Mouse (Mus musculus) CH12.LX (cell line): ENCODE data around the gene Lrrc61. TPM values are rescaled to one million over a fixed set of nuclear protein-coding genes. Genes with fewer than 3 reads are reported as not detected.
A peak's percentile ranks its signal among the peaks of the same experiment; 100 is the strongest.

Experiments used
- DNase-seq: peaks from one replicate; pipeline ENCODE4 v3.0.0-alpha.2; 2013; ENCODE audit errors: extremely low read depth
- H3K27ac ChIP-seq: 2 replicates; pipeline ENCODE4 v1.5.1; 2012; ENCODE audit warnings: low read depth, mild to moderate bottlenecking, control low read depth, moderate library complexity; ENCODE audit not compliant: insufficient read depth
- H3K27me3 ChIP-seq: replicated peaks from 2 replicates; pipeline ENCODE3; 2012; ENCODE audit warnings: inconsistent platforms
- H3K36me3 ChIP-seq, 2 experiments: replicated peaks in 1 of 2; 2 replicates each; pipeline versions ENCODE3 to v1.6.1; 2012; ENCODE audit warnings: inconsistent platforms in 1 of 2, low read length in 1 of 2, mild to moderate bottlenecking in 1 of 2, mixed read lengths in 1 of 2, moderate library complexity in 1 of 2; ENCODE audit not compliant: control insufficient read depth in 1 of 2, insufficient read depth in 1 of 2
- H3K4me1 ChIP-seq, 2 experiments: 2 replicates each; pipeline ENCODE4 v1.6.1; 2012; ENCODE audit warnings: inconsistent platforms in 1 of 2, moderate library complexity in 1 of 2; ENCODE audit not compliant: insufficient read depth in 2 of 2, control insufficient read depth in 1 of 2
- H3K4me2 ChIP-seq: 2 replicates; pipeline ENCODE4 v1.6.1; 2012; ENCODE audit warnings: low read depth, mild to moderate bottlenecking, control low read depth; ENCODE audit not compliant: poor library complexity, insufficient read depth, severe bottlenecking
- H3K4me3 ChIP-seq, 3 experiments: fragments of 150-350 bp in 1 of 3; sonication (generic) in 1 of 3; replicated peaks in 1 of 3; 2 replicates each; pipeline versions ENCODE3 to v1.5.1; 2011 to 2012; ENCODE audit warnings: low read depth in 2 of 3, low read length in 2 of 3, mild to moderate bottlenecking in 2 of 3, moderate library complexity in 2 of 3, control low read depth in 1 of 3, improper control_type of control experiment in 1 of 3, inconsistent platforms in 1 of 3, mixed read lengths in 1 of 3; ENCODE audit not compliant: poor library complexity in 1 of 3
- H3K79me2 ChIP-seq: replicated peaks from 2 replicates; pipeline ENCODE4 v1.6.1; 2012; ENCODE audit warnings: mild to moderate bottlenecking, moderate library complexity; ENCODE audit not compliant: control insufficient read depth, poor library complexity, insufficient read depth, severe bottlenecking; ENCODE audit errors: extremely low read depth
- H3K9ac ChIP-seq: 2 replicates; pipeline ENCODE4 v1.6.1; 2012; ENCODE audit warnings: low read depth, mild to moderate bottlenecking, control low read depth, moderate library complexity; ENCODE audit not compliant: insufficient read depth
- H3K9me3 ChIP-seq: replicated peaks from 2 replicates; pipeline ENCODE3; 2012; ENCODE audit warnings: low read length, inconsistent platforms, mixed read lengths
- CTCF ChIP-seq, 2 experiments: IDR thresholded peaks in 1 of 2; conservative IDR thresholded peaks in 1 of 2; 2 replicates each; pipeline ENCODE4 v1.5.1; 2011 to 2012; ENCODE audit warnings: low read depth in 2 of 2, low read length in 2 of 2, improper control_type of control experiment in 1 of 2, inconsistent platforms in 1 of 2, mild to moderate bottlenecking in 1 of 2, moderate library complexity in 1 of 2
- ELF1 ChIP-seq: IDR thresholded peaks from 2 replicates; pipeline ENCODE4 v1.6.1; 2014; ENCODE audit warnings: low read depth, mild to moderate bottlenecking, inconsistent platforms, low read length, improper control_type of control experiment
- GABPA ChIP-seq: IDR thresholded peaks from 2 replicates; pipeline ENCODE4 v1.6.1; 2012; ENCODE audit warnings: low read depth, low read length, improper control_type of control experiment, inconsistent platforms; ENCODE audit not compliant: insufficient replicate concordance
- KAT2A ChIP-seq: IDR thresholded peaks from 2 replicates; pipeline ENCODE4 v1.6.1; 2012; ENCODE audit warnings: low read length, improper control_type of control experiment, inconsistent platforms; ENCODE audit not compliant: insufficient replicate concordance
- MAZ ChIP-seq: IDR thresholded peaks from 2 replicates; pipeline ENCODE4 v1.6.1; 2012; ENCODE audit warnings: low read depth, mild to moderate bottlenecking, inconsistent platforms, low read length, improper control_type of control experiment, moderate library complexity
- MYC ChIP-seq: IDR thresholded peaks from 2 replicates; pipeline ENCODE4 v1.6.1; 2011; ENCODE audit warnings: low read depth, mild to moderate bottlenecking, improper control_type of control experiment, low read length
- NRF1 ChIP-seq: IDR thresholded peaks from 2 replicates; pipeline ENCODE4 v1.6.1; 2014; ENCODE audit warnings: low read depth, mild to moderate bottlenecking, inconsistent platforms, low read length, improper control_type of control experiment, moderate library complexity
- POLR2AphosphoS2 ChIP-seq: IDR thresholded peaks from 2 replicates; pipeline ENCODE4 v1.6.1; 2011; ENCODE audit warnings: low read depth, low read length, improper control_type of control experiment
- RAD21 ChIP-seq: IDR thresholded peaks from 2 replicates; pipeline ENCODE4 v1.6.1; 2011; ENCODE audit warnings: low read depth, mild to moderate bottlenecking, low read length, improper control_type of control experiment, moderate library complexity
- SIN3A ChIP-seq: IDR thresholded peaks from 2 replicates; pipeline ENCODE4 v1.6.1; 2012; ENCODE audit warnings: low read length, improper control_type of control experiment, inconsistent platforms
- TCF12 ChIP-seq: IDR thresholded peaks from 2 replicates; pipeline ENCODE4 v1.6.1; 2014; ENCODE audit warnings: low read depth, mild to moderate bottlenecking, inconsistent platforms, low read length, improper control_type of control experiment
- ZC3H11A ChIP-seq: IDR thresholded peaks from 2 replicates; pipeline ENCODE4 v1.6.1; 2012; ENCODE audit warnings: low read depth, mild to moderate bottlenecking, inconsistent platforms, low read length, improper control_type of control experiment
- ZMIZ1 ChIP-seq: IDR thresholded peaks from 2 replicates; pipeline ENCODE4 v1.6.1; 2012; ENCODE audit warnings: low read depth, mild to moderate bottlenecking, inconsistent platforms, low read length, improper control_type of control experiment
- ZNF384 ChIP-seq: IDR thresholded peaks from 2 replicates; pipeline ENCODE4 v1.6.1; 2012; ENCODE audit warnings: low read depth, low read length, improper control_type of control experiment, inconsistent platforms
- dilution Hi-C: fragments of 300-500 bp; cut with MboI; formaldehyde crosslinking; loops from 2 replicates; pipeline ENCODE4 v1.14.3; 2020; ENCODE audit warnings: low sequenced_read_pairs; ENCODE audit not compliant: extremely low pct_unique_long_range_greater_than_20kb, extremely low pct_ligation_motif_present
- in situ Hi-C: fragments of 300-500 bp; cut with MboI; formaldehyde crosslinking; loops from 3 replicates; pipeline ENCODE4 v1.14.3; 2019; ENCODE audit warnings: low sequenced_read_pairs, low pct_ligation_motif_present, low pct_unique_long_range_greater_than_20kb, mixed read lengths
- polyA plus RNA-seq: library from polyadenylated mRNA; unstranded; fragments of >175 nt; gene quantifications from 2 replicates; pipeline ENCODE4 v1.2.1, GENCODE M21; 2012; ENCODE audit warnings: low read depth; ENCODE audit not compliant: insufficient read length
- total RNA-seq, 2 experiments: library from RNA; depleted of rRNA; stranded (reverse); fragments of 300-350 nt in 1 of 2; fragments of >200 nt in 1 of 2; gene quantifications; 2 replicates each; pipeline ENCODE4 v1.2.3; 2012 to 2014

Lrrc61 gene
- total and polyA plus RNA-seq, 3 experiments: 5.6 to 14.2 (median 13.7) TPM

DNA sequence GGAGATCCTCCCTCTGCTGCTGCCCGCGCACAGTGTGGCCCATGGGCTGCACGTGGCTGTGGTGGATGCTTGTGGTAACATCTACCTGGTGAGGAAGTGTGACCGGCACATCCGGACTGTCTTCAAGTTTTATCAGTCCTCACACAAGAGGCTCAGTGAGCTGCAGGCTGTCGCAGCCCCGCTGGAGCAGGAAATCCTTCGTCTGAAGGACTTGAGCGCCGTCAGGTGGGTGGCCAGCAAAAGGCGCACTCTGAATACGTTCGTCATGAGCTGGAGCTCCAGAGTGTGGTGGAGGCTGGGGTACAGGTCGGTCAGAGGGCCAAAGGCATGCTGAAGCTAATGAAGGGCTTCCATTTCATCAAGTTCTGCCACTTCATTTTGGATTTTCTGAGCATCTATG lies 25.3 kb upstream of the Lrrc61 start:
- TF ChIP-seq TCF12: no peak
- no peak for TF ChIP-seq POLR2AphosphoS2
- no peak for TF ChIP-seq ZC3H11A
- TF ChIP-seq ELF1: no peak
- peak; percentile 21 for TF ChIP-seq RAD21
- TF ChIP-seq ZMIZ1: no peak
- no peak for TF ChIP-seq MYC
- TF ChIP-seq MAZ: no peak
- TF ChIP-seq GABPA: no peak
- TF ChIP-seq KAT2A: no peak
- no peak for TF ChIP-seq SIN3A
- peak in 1 of 2 experiments; percentile 14; a peak in 1 of 4 replicates for TF ChIP-seq CTCF (conservative IDR thresholded peaks at IDR 0.05 in 1 of 2, IDR thresholded peaks at IDR 0.05 in 1 of 2; ENCODE audit: low read depth in 2 of 2, low read length in 2 of 2)
- TF ChIP-seq, all 38 proteins: peak for 2
- Histone ChIP-seq H3K27ac (no peak overlapping the region), H3K27me3 (no peaks in the 10 kb centered on the region), H3K4me2 (no peak overlapping the region), H3K9ac (no peak overlapping the region), H3K36me3 (peaks cover 19 to 90% of the 10 kb centered on the region in 2 experiments), H3K4me1 (no peaks in the 10 kb centered on the region), H3K79me2 (no peaks in the 10 kb centered on the region), H3K4me3 (no peak overlapping the region), H3K9me3 (no peaks in the 10 kb centered on the region)
- no peak for DNase-seq
- in situ Hi-C loops (loop anchor here (25.0 kb wide), 1 partner anchor 342 kb away; no protein-coding TSS in a partner anchor), dilution Hi-C loops (no loop called here)

DNA sequence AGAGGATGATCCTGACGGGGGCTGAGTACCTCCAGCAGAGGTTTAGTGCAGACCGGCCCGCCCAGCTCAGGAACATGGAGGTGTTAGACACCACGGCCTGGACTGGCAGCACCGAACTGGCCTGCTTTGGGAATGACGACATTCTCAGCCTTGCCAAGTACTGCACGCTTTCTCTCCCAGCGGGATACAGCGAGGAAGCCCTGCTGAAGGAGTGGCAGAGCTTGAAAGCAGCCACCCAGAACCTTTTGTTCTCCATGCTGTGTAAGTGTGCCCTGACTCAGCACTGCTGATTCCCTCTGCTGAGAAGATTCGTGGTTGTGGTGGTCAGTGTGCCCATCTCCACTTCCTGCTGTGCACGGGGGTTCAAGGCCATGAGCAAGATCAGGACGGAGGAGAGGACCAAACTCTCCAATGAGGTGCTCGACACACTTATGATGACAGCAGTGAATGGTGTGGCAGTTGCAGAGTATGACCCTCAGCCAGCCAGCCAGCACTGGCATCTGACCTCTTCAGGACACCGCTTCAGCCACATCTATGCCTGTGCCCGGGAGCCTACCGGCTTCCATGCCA lies 24.6 kb upstream of the Lrrc61 start:
- no peak for TF ChIP-seq ZNF384
- no peak for TF ChIP-seq NRF1
- TF ChIP-seq, all 38 proteins: peak for 0
- no peak for DNase-seq
- in situ Hi-C loops: loop anchor here (25.0 kb wide), 1 partner anchor 343 kb away; no protein-coding TSS in a partner anchor
- Histone ChIP-seq H3K9me3 (no peaks in the 10 kb centered on the region), H3K27me3 (no peaks in the 10 kb centered on the region), H3K9ac (no peak overlapping the region), H3K4me2 (no peak overlapping the region), H3K4me3 (no peak overlapping the region), H3K4me1 (peaks cover 0 to 3% of the 10 kb centered on the region in 2 experiments; a peak in 1 of 4 replicates), H3K79me2 (no peaks in the 10 kb centered on the region), H3K36me3 (peaks cover 19 to 92% of the 10 kb centered on the region in 2 experiments), H3K27ac (no peak overlapping the region)
- dilution Hi-C loops: no loop called here
